Mouse (Mus musculus) neural tube, embryonic 11.5 days (tissue): Measurements from ENCODE around the gene Tcf7l1. TPM values are rescaled to one million over a fixed set of nuclear protein-coding genes. Genes with fewer than 3 reads are reported as not detected.

Experiments used
- ATAC-seq: fragments of 200-750 bp; cut with Nextera tagmentation; 2 replicates; pipeline ENCODE4 v1.8.0; 2017; ENCODE audit warnings: moderate number of reproducible peaks, mild to moderate bottlenecking, moderate TSS enrichment, moderate library complexity; ENCODE audit not compliant: insufficient read depth, low FRiP score, low TSS enrichment
- DNase-seq: peaks from one replicate; pipeline ENCODE4 v3.0.0-alpha.2; 2015; ENCODE audit warnings: low spot score
- H3K27ac ChIP-seq: fragments of 300-500 bp; sonication (generic); 2 replicates; pipeline ENCODE4 v1.5.1; 2014; ENCODE audit warnings: low read depth, mild to moderate bottlenecking, low read length
- H3K27me3 ChIP-seq: fragments of 300-500 bp; sonication (generic); 2 replicates; pipeline ENCODE4 v1.6.1; 2014; ENCODE audit warnings: mild to moderate bottlenecking, low read length, mixed read lengths; ENCODE audit not compliant: control insufficient read depth, insufficient read depth
- H3K36me3 ChIP-seq: fragments of 300-500 bp; sonication (generic); 2 replicates; pipeline ENCODE4 v1.6.1; 2014; ENCODE audit warnings: mild to moderate bottlenecking, low read length, moderate library complexity, mixed read lengths; ENCODE audit not compliant: control insufficient read depth, insufficient read depth
- H3K4me1 ChIP-seq: fragments of 300-500 bp; sonication (generic); 2 replicates; pipeline ENCODE4 v1.6.1; 2014; ENCODE audit warnings: low read length, mixed read lengths; ENCODE audit not compliant: control insufficient read depth, insufficient read depth
- H3K4me2 ChIP-seq: fragments of 300-500 bp; sonication (generic); 2 replicates; pipeline ENCODE4 v1.6.1; 2014; ENCODE audit warnings: low read depth, mild to moderate bottlenecking, moderate library complexity
- H3K4me3 ChIP-seq: fragments of 300-500 bp; sonication (generic); 2 replicates; pipeline ENCODE4 v1.5.1; 2014; ENCODE audit warnings: low read depth, low read length
- H3K9ac ChIP-seq: fragments of 300-500 bp; sonication (generic); 2 replicates; pipeline ENCODE4 v1.6.1; 2014; ENCODE audit warnings: mild to moderate bottlenecking, low read length
- H3K9me3 ChIP-seq: fragments of 300-500 bp; sonication (generic); 2 replicates; pipeline ENCODE4 v1.6.1; 2016; ENCODE audit warnings: low read length; ENCODE audit not compliant: control insufficient read depth
- WGBS: fragments of 180-500 bp; shearing (Covaris S2); extraction: QIAGEN DNeasy Blood & Tissue Kit; methylation state at CpG from one replicate; pipeline ENCODE4 v1.1.7; 2014; 5-methylcytosine and 5-hydroxymethylcytosine counted together
- polyA plus RNA-seq: library from polyadenylated mRNA; unstranded; fragments of >200 nt; fragmentation: Nextera tagmentation; extraction: Ambion mirVana; gene quantifications from 2 replicates; pipeline ENCODE4 v1.2.1, GENCODE M21; 2014

Gene Tcf7l1
- polyA plus RNA-seq, 1 experiment from 2014 or later: 21.8 TPM

DNA sequence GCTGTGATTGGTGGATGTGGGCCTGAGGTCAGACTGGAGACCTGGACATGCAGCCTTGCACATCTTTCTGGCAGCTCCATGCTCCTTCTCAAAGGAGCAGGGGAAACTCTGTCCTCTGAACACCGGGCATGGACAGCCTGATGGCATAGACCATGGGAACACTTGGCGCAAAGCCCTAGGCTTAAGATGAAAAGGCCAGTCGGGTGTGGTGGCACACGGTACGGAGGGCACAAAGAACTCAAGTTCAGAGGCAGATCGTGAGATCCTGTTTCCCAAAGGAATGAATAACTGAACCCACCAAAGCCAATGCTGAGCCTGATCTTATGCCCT lies 128.7 kb downstream of the Tcf7l1 start:
- Histone ChIP-seq H3K27ac (no peak overlapping the region), H3K4me3 (no peak overlapping the region), H3K9ac (no peak overlapping the region), H3K36me3 (no peaks in the 10 kb centered on the region), H3K4me2 (no peak overlapping the region), H3K27me3 (no peaks in the 10 kb centered on the region), H3K4me1 (0 out of 2 replicates have a peak, but pooled peaks cover 3% of the 10 kb centered on the region), H3K9me3 (no peaks in the 10 kb centered on the region)
- 90% methylated on average over 6 of the region's 6 CpGs for WGBS
- ATAC-seq (no peak), DNase-seq (no peak)

DNA sequence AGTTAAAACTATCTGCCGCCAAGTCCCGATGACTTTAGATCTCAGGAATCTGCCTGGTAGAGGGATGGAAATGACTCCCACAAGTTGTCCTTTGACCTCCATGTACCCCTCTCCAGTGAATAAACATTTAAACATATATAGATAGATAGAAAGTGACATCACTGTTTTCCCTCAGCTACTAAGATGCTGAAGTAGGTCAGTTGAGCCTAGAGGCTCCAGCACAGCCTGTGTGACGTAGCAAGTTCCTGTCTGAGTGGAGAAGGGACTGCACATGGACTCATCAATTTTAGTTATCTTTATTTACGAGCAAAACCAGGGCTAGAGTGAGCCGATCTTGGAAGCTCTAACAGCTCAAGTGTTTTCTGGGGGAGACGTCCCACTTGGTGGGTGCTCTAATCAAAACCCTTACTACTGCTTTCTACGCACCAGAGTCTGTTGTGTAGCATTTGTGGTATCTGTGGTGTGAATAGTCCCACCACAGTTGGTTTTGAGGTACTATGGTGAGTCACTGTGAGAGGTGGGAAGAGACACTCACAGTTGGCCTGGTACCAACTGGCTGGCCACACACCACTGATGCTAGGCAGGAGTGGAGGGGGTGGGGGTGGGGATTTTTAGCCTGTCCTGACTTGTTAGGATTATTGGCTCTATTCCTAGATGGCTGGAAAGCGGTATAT lies 129.2 kb downstream of the Tcf7l1 start:
- DNase-seq (no peak), ATAC-seq (no peak)
- no peak overlapping the region for H3K9ac ChIP-seq
- no peaks in the 10 kb centered on the region for H3K9me3 ChIP-seq
- no peak overlapping the region for H3K27ac ChIP-seq
- H3K27me3 ChIP-seq: no peaks in the 10 kb centered on the region
- H3K4me3 ChIP-seq: no peak overlapping the region
- H3K4me1 ChIP-seq: 0 out of 2 replicates have a peak, but pooled peaks cover 3% of the 10 kb centered on the region
- H3K36me3 ChIP-seq: no peaks in the 10 kb centered on the region
- H3K4me2 ChIP-seq: no peak overlapping the region
- 80% methylated on average over 8 of the region's 8 CpGs for WGBS

DNA sequence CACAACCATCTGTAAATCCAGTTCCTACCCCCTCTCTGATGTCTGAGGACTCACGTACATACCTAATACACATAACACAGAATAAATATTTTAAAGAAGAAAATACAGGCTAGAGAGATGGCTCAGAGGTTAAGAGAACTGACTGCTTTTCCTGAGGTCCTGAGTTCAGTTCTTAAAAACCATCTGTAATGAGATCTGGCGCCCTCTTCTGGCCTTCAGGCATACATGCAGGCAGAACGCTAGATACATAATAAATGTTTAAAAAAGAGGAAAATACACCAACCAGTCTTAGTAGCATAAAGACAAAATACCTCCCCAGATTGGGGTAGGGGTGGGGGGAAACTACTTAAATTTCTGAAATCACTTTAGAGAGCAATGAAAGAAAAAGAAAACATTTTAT lies 131.0 kb downstream of the Tcf7l1 start:
- Histone ChIP-seq H3K9me3 (no peaks in the 10 kb centered on the region), H3K4me1 (0 out of 2 replicates have a peak, but pooled peaks cover 3% of the 10 kb centered on the region), H3K4me2 (no peak overlapping the region), H3K36me3 (no peaks in the 10 kb centered on the region), H3K9ac (no peak overlapping the region), H3K4me3 (no peak overlapping the region), H3K27ac (no peak overlapping the region), H3K27me3 (no peaks in the 10 kb centered on the region)
- WGBS: 61% methylated on average over 3 of the region's 3 CpGs
- no peak for ATAC-seq
- peak; percentile 29 for DNase-seq

DNA sequence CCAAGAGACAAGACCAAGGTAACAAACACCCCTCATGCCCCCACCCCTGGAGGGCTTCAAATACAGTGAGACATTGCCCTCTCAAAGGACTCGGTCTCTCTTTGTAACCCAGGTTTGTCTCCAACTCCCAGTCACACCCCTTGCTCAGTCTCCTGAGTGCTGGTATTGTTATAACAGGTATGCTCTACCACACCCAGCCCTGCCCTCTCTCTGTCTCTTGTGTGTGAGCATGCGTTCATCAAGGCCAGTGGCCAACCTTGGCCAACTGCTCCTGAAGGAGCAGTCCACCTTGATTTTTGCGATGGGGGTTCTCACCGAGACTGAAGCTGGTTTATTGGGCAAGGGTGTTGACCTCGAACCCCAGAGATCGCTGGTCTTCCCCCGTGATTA lies 133.0 kb downstream of the Tcf7l1 start:
- Histone ChIP-seq H3K9me3 (no peaks in the 10 kb centered on the region), H3K4me3 (no peak overlapping the region), H3K4me1 (0 out of 2 replicates have a peak, but pooled peaks cover 3% of the 10 kb centered on the region), H3K27me3 (no peaks in the 10 kb centered on the region), H3K4me2 (no peak overlapping the region), H3K27ac (no peak overlapping the region), H3K9ac (no peak overlapping the region), H3K36me3 (no peaks in the 10 kb centered on the region)
- WGBS: 85% methylated on average over 7 of the region's 7 CpGs
- no peak for ATAC-seq
- DNase-seq: no peak

DNA sequence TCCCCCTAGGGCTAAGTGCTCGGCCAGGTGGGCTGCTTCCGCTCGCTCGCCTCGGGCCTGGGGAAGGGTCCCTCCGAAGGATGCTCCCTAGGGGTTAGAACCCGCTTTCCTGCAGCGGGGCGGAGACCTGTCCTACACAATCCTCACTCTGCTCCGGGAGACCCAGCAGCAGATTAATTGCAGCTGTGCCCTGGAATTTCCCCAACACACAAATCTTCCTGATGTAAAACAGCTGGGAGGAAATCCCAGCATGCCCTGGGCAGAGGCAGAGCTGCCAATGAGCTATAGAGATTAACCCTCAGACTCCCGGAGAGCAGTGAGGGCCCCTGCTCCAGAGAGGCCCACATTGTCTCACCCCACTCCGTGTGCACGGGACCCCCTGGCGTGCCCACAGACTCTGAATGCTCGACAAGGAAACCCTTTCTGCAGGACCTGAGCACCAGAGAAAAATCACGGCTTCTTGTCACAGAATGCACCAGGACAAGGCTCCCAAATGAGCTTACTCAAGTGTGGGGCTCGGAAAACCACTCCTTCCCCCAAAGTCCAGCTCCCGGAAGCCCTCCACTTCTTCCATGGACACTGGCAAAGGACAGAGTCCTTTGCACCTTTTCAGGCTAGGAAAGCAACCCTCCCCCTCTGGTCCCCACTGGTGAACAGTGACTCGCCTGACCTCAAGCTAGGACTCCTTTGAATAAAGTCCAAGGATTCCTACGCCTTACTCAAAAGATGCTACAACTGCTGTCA lies 133.6 kb downstream of the Tcf7l1 start:
- 25% methylated on average over 20 of the region's 20 CpGs for WGBS
- peak; percentile 69 for DNase-seq

DNA sequence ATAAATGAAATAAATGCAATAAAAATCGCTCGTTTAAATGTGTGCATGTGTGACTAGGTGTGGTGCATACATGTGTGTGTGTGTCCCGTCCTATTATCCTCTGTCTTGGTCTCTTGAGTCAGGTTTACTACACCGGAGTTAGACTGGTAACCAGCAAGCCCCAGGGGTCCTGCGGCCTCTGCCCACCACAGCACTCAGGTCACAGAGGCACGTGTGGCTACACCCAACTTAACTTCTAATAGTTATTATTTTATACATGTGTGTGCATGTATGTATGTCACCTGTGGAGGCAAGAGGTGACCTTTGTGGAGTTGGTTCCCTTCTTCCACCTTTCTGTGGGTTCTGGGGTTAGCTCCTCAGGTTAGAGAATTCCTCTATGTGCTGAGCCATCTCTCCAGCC lies 134.7 kb downstream of the Tcf7l1 start:
- Histone ChIP-seq H3K27ac (no peak overlapping the region), H3K4me1 (0 out of 2 replicates have a peak, but pooled peaks cover 3% of the 10 kb centered on the region), H3K9ac (no peak overlapping the region), H3K4me2 (no peak overlapping the region), H3K27me3 (no peaks in the 10 kb centered on the region), H3K9me3 (no peaks in the 10 kb centered on the region), H3K36me3 (no peaks in the 10 kb centered on the region), H3K4me3 (no peak overlapping the region)
- ATAC-seq (no peak), DNase-seq (no peak)
- 84% methylated on average over 6 of the region's 6 CpGs for WGBS

More for the DNA sequence above, 133.6 kb downstream of the Tcf7l1 start:
- peak; percentile 55; the same call in 1 of the 2 replicates for ATAC-seq
- H3K27ac ChIP-seq: peak overlapping the region; percentile 58; the same call in 1 of the 2 replicates
- H3K27me3 ChIP-seq: no peaks in the 10 kb centered on the region
- H3K36me3 ChIP-seq: no peaks in the 10 kb centered on the region
- H3K4me3 ChIP-seq: no peak overlapping the region
- no peaks in the 10 kb centered on the region for H3K9me3 ChIP-seq
- no peak overlapping the region for H3K9ac ChIP-seq
- H3K4me2 ChIP-seq: peak overlapping the region; percentile 34
- 0 out of 2 replicates have a peak, but pooled peaks cover 3% of the 10 kb centered on the region for H3K4me1 ChIP-seq

DNA sequence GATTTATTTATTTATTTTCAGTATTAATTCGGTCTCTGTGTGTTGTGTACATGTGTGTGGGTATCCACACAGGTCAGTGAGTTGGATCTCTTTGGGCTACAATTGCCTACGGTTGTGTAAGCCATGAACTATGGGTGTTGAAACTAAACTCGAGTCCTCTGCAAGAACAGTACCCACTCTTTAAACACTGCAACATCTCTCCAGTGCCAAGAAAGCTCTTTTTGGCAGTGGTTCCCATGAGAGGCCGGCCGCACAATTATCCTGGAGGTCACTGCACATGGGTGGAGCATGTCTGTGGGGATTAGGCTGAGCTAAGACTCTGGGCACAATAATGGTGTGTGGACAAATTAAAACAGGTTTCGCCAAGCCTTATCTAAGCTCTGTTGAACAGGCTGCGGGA lies 135.6 kb downstream of the Tcf7l1 start:
- WGBS: 91% methylated on average over 7 of the region's 7 CpGs
- H3K4me2 ChIP-seq: no peak overlapping the region
- ATAC-seq (no peak), DNase-seq (no peak)
- H3K27me3 ChIP-seq: no peaks in the 10 kb centered on the region
- no peak overlapping the region for H3K4me3 ChIP-seq
- H3K27ac ChIP-seq: no peak overlapping the region
- no peaks in the 10 kb centered on the region for H3K9me3 ChIP-seq
- no peaks in the 10 kb centered on the region for H3K36me3 ChIP-seq
- no peak overlapping the region for H3K9ac ChIP-seq
- H3K4me1 ChIP-seq: 0 out of 2 replicates have a peak, but pooled peaks cover 3% of the 10 kb centered on the region

DNA sequence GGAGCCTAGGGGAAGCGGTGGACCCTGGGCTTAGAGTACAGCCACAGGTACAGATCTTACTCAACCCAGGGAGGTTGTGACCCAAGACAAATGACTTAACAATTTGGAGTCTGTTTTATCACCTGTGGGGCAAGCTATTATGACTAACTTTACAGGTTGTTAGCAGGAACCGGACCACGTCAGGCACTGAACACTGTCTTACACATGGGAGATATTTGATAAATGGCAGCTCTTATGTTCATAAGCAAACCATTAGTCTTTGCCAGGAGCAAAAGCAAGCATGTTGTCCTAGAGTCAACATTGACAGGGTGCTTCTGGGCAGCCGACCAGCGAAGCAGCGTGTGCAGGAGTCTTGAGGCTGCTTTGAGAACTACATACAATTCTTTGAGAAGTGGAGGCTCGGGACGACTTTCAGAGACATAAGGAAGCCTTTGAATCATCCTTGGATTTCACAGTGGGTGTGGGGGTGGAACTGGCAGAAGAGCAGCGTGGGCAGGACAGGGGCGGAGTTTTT lies 138.7 kb downstream of the Tcf7l1 start:
- Histone ChIP-seq H3K27ac (no peak overlapping the region), H3K4me2 (no peak overlapping the region), H3K9ac (no peak overlapping the region), H3K36me3 (no peaks in the 10 kb centered on the region), H3K4me1 (0 out of 2 replicates have a peak, but pooled peaks cover under 1% of the 10 kb centered on the region), H3K9me3 (no peaks in the 10 kb centered on the region), H3K27me3 (no peaks in the 10 kb centered on the region), H3K4me3 (no peak overlapping the region)
- DNase-seq: no peak
- WGBS: 79% methylated on average over 10 of the region's 10 CpGs
- no peak for ATAC-seq
